7 mouse cellular contexts compared by ENCODE assay signal in genomic region chr11:120659509-120660300, GRCm38 (mm10). TPM values are rescaled to one million over a fixed set of nuclear protein-coding genes. Genes with fewer than 3 reads are reported as not detected.
DNase-seq lines count a peak whose midpoint lies in the region; ATAC-seq lines count a peak whose summit lies in the region.

No protein-coding gene starts in this region.

- ATAC-seq in hindbrain, embryonic 12.5 days (ENCODE audit: low FRiP score), result no peak
- no peak for ATAC-seq in liver, embryonic 12.5 days
- no peak for ATAC-seq in stomach, embryonic 14.5 days (ENCODE audit: insufficient number of reproducible peaks, insufficient read depth, low FRiP score, low read depth)

- H3K4me1 ChIP-seq in hindbrain, embryonic 12.5 days, result peaks cover 23% of the 10 kb centered on the region
- peaks cover 18% of the 10 kb centered on the region for H3K4me1 ChIP-seq in liver, embryonic 12.5 days
- H3K4me1 ChIP-seq in stomach, embryonic 14.5 days (ENCODE audit: control insufficient read depth, insufficient read depth, low read length), result 0 out of 2 replicates have a peak, but pooled peaks cover 6% of the 10 kb centered on the region

- peak; percentile 42 for DNase-seq in thymus, postnatal 4 days
- no peak for DNase-seq in thymus, adult 18-20 months
- DNase-seq in right cerebral cortex, postnatal 10 days (ENCODE audit: low spot score in 2 of 2), result no peak
- DNase-seq in right cerebral cortex, postnatal 36 days (ENCODE audit: low spot score in 2 of 2), result no peak

- WGBS in hindbrain, embryonic 12.5 days, result 2% methylated on average over 50 of the region's 50 CpGs
- WGBS in liver, embryonic 12.5 days (ENCODE audit: insufficient replicate concordance), result 6% methylated on average over 50 of the region's 50 CpGs
- 4% methylated on average over 50 of the region's 50 CpGs for WGBS in stomach, embryonic 14.5 days

- peak overlapping the region; percentile 58; the same call in 1 of the 2 replicates for H3K9ac ChIP-seq in hindbrain, embryonic 12.5 days
- H3K9ac ChIP-seq in liver, embryonic 12.5 days, result no peak overlapping the region
- H3K9ac ChIP-seq in stomach, embryonic 14.5 days (replicated peaks; ENCODE audit: low read depth, low read length), result 0 out of 2 replicates have a peak overlapping the region, but pooled peaks have one; percentile 33

- H3K4me2 ChIP-seq in hindbrain, embryonic 12.5 days (replicated peaks), result peak overlapping the region; percentile 59
- H3K4me2 ChIP-seq in liver, embryonic 12.5 days, result peak overlapping the region; percentile 62
- H3K4me2 ChIP-seq in stomach, embryonic 14.5 days (replicated peaks; ENCODE audit: low read depth, low read length), result peak overlapping the region; percentile 51

- H3K27ac ChIP-seq in hindbrain, embryonic 12.5 days, result no peak overlapping the region
- H3K27ac ChIP-seq in liver, embryonic 12.5 days, result no peak overlapping the region
- H3K27ac ChIP-seq in stomach, embryonic 14.5 days (ENCODE audit: low read length), result no peak overlapping the region

- H3K9me3 ChIP-seq in hindbrain, embryonic 12.5 days (replicated peaks), result no peaks in the 10 kb centered on the region
- H3K9me3 ChIP-seq in liver, embryonic 12.5 days (replicated peaks), result no peaks in the 10 kb centered on the region
- H3K9me3 ChIP-seq in stomach, embryonic 14.5 days (ENCODE audit: control insufficient read depth, low read depth, low read length), result no peaks in the 10 kb centered on the region

- peaks cover 89% of the 10 kb centered on the region for H3K27me3 ChIP-seq in hindbrain, embryonic 12.5 days
- peaks cover 99% of the 10 kb centered on the region for H3K27me3 ChIP-seq in liver, embryonic 12.5 days (replicated peaks)
- peaks cover 44% of the 10 kb centered on the region for H3K27me3 ChIP-seq in stomach, embryonic 14.5 days (ENCODE audit: control insufficient read depth, insufficient read depth, low read length)

- H3K4me3 ChIP-seq in hindbrain, embryonic 12.5 days, result peak overlapping the region; percentile 39
- H3K4me3 ChIP-seq in liver, embryonic 12.5 days, result peak overlapping the region; percentile 29
- H3K4me3 ChIP-seq in stomach, embryonic 14.5 days (ENCODE audit: low read depth, low read length), result peak overlapping the region; percentile 41

- no peaks in the 10 kb centered on the region for H3K36me3 ChIP-seq in hindbrain, embryonic 12.5 days
- no peaks in the 10 kb centered on the region for H3K36me3 ChIP-seq in liver, embryonic 12.5 days
- no peaks in the 10 kb centered on the region for H3K36me3 ChIP-seq in stomach, embryonic 14.5 days (ENCODE audit: control insufficient read depth, insufficient read depth, low read length)

RNA-seq across cellular contexts. Expression of gene Notum, which starts 1.3 kb away (rescaled TPM):
- polyA plus RNA-seq in hindbrain, embryonic 12.5 days (2016; fragmentation: Nextera tagmentation; extraction: Ambion mirVana), result 1.7 and 3.0 TPM in 2 replicates
- 0.31 and 0.38 TPM in 2 replicates for polyA plus RNA-seq in liver, embryonic 12.5 days (2016; fragmentation: Nextera tagmentation; extraction: Ambion mirVana)
- 14.0 and 14.2 TPM in 2 replicates for polyA plus RNA-seq in stomach, embryonic 14.5 days (2014; fragmentation: Nextera tagmentation; extraction: Ambion mirVana)

RNA-seq across cellular contexts. Expression of gene Myadml2, which starts 11.7 kb away (rescaled TPM):
- 0.39 and 0.60 TPM in 2 replicates for polyA plus RNA-seq in hindbrain, embryonic 12.5 days (2016; fragmentation: Nextera tagmentation; extraction: Ambion mirVana)
- polyA plus RNA-seq in liver, embryonic 12.5 days (2016; fragmentation: Nextera tagmentation; extraction: Ambion mirVana), result 0.23 and 0.47 TPM in 2 replicates
- polyA plus RNA-seq in stomach, embryonic 14.5 days (2014; fragmentation: Nextera tagmentation; extraction: Ambion mirVana), result not detected in 2 replicates

RNA-seq across cellular contexts. Expression of gene Aspscr1, which starts 13.1 kb away (rescaled TPM):
- 144 and 151 TPM in 2 replicates for polyA plus RNA-seq in hindbrain, embryonic 12.5 days (2016; fragmentation: Nextera tagmentation; extraction: Ambion mirVana)
- 65.1 and 65.2 TPM in 2 replicates for polyA plus RNA-seq in liver, embryonic 12.5 days (2016; fragmentation: Nextera tagmentation; extraction: Ambion mirVana)
- 115 and 116 TPM in 2 replicates for polyA plus RNA-seq in stomach, embryonic 14.5 days (2014; fragmentation: Nextera tagmentation; extraction: Ambion mirVana)

RNA-seq across cellular contexts. Expression of gene Pycr1, which starts 16.1 kb away (rescaled TPM):
- polyA plus RNA-seq in hindbrain, embryonic 12.5 days (2016; fragmentation: Nextera tagmentation; extraction: Ambion mirVana), result 28.5 and 28.8 TPM in 2 replicates
- polyA plus RNA-seq in liver, embryonic 12.5 days (2016; fragmentation: Nextera tagmentation; extraction: Ambion mirVana), result 11.0 and 11.3 TPM in 2 replicates
- 28.1 and 28.6 TPM in 2 replicates for polyA plus RNA-seq in stomach, embryonic 14.5 days (2014; fragmentation: Nextera tagmentation; extraction: Ambion mirVana)

RNA-seq across cellular contexts. Expression of gene Mafg, which starts 26.3 kb away (rescaled TPM):
- 40.1 TPM in 2 replicates for polyA plus RNA-seq in hindbrain, embryonic 12.5 days (2016; fragmentation: Nextera tagmentation; extraction: Ambion mirVana)
- 53.4 and 58.3 TPM in 2 replicates for polyA plus RNA-seq in liver, embryonic 12.5 days (2016; fragmentation: Nextera tagmentation; extraction: Ambion mirVana)
- polyA plus RNA-seq in stomach, embryonic 14.5 days (2014; fragmentation: Nextera tagmentation; extraction: Ambion mirVana), result 21.2 and 25.0 TPM in 2 replicates
